Mouse (Mus musculus) activated CD4-positive, CD25-positive, alpha-beta regulatory T cell, adult 4 months (primary cell): ENCODE measurements around the gene Ubp1. TPM values are rescaled to one million over a fixed set of nuclear protein-coding genes. Genes with fewer than 3 reads are reported as not detected.
"Not testable (repeated sequence)": the region's sequence is repeated elsewhere in the genome, so short reads cannot be mapped to it uniquely, and the experiment has no call there.

Experiments used
- ATAC-seq: one replicate; pipeline ENCODE4 v1.8.0; 2017
- polyA plus RNA-seq, 2 experiments: library from polyadenylated mRNA; unstranded; fragments of 100-300 nt; shearing (Covaris generic); gene quantifications; one replicate each; pipeline ENCODE4 v1.2.1; 2017

Gene Ubp1
- polyA plus RNA-seq: 10 to 100 TPM; 28.6 to 34.6 TPM

GRCm38 (mm10) chr9:113930534-113931374 lies at the start of gene Ubp1:
Gene Ubp1, plus strand, starts transcription at chr9:113930934.
- peak; percentile 94 for ATAC-seq

DNA sequence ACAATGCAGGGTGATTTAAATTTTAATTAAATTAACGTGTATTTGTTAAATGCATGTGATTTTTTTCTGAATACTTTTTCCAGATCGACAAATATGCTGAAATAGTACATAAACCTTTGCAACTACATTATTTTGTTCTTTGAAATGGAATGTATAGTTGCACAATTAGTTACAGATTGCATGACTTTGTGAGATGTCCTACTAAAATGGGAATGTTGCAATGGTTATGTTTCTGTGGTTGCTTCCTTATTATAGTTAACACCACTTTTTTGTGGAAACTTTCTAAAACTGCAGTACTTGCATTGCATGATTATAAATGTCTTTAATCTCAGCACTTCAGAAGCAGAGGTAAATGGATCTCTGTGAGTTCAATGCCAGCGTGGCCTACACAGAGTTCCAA lies 35.8 kb upstream of the Ubp1 start:
- no peak for ATAC-seq

DNA sequence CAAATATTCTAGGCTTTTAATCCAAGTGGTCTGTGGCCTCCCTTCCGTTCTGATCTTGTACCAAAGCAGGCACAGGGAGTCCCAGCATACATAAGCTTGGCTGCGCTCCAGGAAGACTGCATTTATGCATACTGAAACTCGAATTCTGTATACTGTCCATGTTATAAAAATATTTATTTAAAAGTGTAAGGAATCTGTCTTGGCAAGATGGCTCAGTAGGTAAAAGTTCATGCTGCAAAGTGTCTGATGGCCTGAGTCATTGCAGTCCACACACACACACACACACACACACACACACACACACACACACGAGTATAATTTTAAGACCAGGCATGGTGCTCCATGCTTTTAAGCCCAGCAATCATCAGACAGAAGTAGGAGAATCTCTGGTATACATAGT lies 27.6 kb upstream of the Ubp1 start:
- ATAC-seq: no peak

DNA sequence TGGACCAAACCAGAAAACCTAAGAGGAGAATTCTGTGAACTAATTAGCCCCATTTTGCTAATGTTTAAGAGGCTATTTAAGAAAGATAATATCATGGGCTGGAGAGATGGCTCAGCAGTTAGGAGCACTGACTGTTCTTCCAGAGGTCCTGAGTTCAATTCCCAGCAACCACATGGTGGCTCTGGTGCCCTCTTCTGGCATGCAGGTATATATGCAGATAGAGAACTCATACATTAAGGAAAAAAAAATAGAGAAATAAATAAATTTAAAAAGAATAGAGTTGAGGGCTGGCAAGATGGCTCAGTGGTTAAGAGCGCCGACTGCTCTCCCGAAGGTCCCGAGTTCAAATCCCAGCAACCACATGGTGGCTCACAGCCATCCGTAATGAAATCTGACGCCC lies 26.4 kb upstream of the Ubp1 start:
- not testable (repeated sequence) for ATAC-seq

DNA sequence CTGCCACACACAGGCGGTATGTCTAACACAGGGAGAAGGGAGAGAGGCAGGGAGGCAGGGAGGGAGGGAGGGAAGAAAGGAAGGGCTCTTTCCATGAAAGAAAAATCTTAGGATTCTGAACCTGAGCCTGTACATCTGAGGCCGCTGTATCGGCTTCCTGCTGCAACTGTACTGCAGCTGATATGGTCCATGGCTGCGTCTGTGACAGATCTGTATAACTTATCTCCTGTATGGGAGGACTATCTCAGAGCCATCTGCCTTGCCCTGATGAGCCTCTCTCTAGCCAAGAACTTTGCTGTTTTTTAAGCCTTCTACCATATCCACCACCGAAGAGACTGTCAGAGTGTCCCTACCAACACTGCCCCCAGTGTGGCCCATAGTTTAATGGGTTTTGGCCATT lies 14.9 kb upstream of the Ubp1 start:
- ATAC-seq: no peak

DNA sequence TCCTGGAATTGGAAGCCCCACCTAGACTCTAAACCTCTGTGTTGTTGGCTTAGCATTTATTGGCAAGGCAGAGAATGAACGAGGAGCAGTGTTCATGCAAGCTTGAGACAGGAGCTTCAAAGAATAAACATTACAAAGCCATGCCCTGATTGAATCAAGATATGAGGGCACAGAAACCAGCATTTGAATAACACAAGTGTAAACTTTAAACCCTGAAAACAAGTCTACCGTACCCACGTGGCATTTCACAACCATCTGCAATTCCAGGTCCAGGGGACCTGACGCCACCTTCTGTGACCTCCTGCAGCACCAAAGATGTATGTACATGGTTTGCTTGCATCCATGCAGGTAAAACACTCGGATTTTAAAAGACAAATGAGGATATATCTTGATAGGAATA lies 8.1 kb upstream of the Ubp1 start:
- no peak for ATAC-seq

GRCm38 (mm10) chr9:113924883-113925282 lies 5.9 kb upstream of the Ubp1 start:
- no peak for ATAC-seq

DNA sequence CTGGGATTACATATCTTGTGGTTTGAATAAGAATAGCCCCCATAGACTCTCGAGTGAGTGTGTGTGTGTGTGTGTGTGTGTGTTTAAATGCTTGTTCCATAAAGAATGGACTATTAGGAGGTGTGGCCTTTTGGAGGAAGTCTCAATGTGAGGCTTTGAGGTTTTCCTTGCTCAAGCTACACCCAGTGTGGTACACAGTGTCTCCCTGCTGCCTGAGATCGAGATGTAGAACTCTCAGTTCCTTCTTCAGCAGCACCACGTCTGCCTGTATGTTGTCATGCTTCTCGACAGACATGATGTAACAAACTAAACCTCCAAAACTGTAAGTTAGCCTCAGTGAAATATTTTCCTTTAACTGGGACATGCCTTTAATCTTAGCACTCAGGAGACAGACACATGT lies 2.1 kb upstream of the Ubp1 start:
- ATAC-seq: no peak

DNA sequence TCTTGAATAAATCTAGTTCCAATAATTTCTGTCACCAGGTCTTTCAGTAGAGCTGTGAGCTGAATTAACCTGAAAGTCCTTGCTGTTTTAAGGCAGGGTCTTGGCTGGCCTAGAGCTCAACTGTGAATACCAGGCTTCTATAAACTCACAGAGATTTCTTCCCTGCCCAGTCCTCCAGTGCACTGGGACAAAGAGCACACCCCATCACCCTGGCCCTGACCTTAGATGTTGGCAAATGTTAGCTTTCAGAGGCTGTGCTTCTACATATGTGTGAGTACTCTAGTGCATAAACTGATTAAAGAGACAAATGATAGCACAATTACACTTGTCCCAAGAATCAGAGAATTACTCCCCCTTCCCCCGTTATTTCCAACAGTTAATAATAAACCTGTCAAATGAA lies 1.1 kb upstream of the Ubp1 start:
- no peak for ATAC-seq

DNA sequence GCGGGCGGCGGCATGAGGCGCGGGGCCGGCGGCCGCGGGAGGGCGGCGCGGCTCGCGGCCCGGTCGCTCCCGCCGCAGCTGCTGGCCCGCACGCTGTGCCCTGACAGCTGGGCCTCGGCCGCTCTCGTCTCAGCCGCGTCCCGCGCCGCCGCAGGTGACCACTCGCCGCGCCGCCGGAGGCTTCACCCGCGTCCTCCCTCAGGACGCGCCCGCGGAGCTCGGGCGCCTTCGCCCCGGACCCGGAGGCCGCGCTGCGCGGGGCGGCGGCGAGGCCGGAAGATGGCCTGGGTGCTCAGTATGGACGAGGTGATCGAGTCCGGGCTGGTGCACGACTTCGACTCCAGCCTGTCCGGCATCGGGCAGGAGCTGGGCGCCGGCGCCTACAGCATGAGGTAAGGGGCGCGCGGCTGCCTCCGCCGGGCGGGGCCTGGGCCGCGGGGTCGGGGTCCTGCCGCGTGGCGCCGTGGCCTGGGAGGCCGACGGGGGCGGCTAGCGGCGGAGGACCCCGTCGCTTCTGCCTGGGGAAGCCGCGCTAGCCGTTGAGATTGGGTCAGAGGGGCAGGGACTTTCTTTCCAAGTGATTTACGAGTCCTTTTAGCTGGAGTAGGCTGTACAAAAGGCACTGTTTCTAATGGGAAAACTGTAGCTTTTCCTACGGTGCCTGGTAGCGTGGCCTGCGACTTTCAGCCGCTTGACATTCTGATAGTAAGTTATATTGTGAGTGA lies 803 bp downstream of the Ubp1 start:
- ATAC-seq: no peak

DNA sequence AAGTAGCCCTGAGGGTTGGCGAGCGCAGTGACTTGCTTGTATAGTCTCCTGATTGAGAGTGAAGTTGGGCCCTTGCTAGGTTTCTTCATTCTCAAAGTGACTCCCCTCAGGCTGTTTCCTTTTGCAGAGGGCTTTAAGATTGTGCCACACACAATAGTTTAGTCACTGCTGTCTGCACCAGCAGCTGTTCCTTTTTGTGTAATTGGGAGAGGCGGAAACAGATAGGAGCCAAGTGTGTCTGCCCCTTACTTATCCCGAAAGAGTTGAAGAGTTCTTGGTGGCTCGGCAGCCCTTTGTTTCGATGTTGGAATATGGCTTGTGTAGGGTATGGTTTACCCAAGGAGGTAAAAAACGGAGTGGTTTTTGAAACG lies 1.4 kb downstream of the Ubp1 start:
- ATAC-seq: no peak

- ATAC-seq: no peak
Measured at GRCm38 (mm10) chr9:113932501-113932900, 1.8 kb downstream of the Ubp1 start.

DNA sequence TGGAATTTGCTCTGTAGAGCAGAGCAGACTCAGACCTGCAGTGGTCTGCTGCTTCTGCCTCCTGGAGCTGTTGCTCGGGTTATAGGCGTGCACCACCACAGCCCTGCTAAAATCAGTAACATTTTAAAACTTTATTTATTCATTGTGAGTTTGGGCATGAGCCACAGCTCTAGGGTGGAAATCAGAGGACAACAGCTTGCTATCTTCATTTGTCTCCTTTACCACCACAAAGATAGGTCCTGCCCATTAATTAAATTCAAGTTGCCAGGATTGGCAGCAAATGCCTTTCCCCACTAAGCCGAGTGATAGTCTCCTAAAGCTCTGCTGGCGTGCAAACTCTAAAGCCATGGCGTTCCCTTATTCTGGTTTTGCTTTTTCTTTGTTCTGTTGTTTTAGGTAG lies 4.9 kb downstream of the Ubp1 start:
- no peak for ATAC-seq

DNA sequence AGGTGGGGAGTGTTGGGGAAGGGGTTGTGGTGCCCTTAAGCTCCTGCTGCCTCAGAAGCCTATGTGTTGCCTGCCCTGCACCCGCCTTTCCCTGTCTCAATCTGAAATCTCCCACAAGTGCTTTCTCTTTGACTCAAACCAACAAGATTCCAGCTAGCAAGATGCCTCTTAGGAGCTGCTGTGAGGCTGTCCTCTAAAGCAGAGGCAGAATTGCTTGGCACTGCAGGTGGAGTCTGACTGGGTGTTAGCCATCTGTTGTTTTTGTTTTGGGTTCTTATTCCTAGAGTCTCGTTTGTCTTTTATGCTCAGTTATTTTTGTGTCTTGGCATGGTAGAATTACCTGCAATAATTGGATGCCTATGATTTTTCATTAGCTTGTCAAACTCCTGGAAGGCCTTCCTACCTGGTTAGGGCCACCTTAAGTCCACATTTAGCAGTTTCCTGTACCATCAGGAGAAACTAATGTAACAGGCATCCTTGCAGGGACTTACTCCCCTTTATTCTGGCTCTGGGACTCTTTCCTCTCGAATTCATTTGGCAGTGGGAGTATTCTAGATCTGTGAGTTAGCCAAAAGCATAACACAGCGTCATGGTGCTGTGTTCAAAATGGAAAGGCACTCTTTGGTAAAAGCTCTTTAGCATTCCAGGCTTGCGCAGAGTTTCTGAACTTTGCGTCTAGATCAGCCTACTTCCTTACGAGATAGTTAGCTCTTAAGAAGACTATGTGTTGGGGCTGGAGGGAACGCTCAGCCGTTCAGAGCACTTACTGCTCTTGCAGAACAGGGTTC lies 8.5 kb downstream of the Ubp1 start:
- ATAC-seq: no peak

- ATAC-seq: no peak
Measured at GRCm38 (mm10) chr9:113941103-113941805, 10.5 kb downstream of the Ubp1 start.

- no peak for ATAC-seq
Measured at GRCm38 (mm10) chr9:113943372-113943771, 12.6 kb downstream of the Ubp1 start.

DNA sequence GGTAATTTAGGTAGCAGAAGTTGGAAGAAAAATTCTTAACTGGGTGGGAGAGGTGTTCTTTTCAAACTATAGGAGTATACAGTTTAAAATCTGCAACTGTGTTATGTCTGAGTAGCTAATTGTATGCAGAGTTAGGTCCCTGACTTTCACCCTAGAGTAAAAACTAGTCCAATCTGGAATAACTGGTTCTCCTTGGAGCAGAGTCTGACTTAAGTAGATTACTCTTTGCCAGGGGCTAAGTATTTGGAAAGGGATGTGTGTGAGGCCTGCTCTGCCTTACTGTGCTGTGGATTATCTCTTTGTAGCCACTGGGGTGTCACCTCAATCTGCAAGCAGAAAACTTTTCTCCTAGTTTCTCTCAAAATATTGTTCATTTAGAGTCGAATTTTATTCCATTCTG lies 16.5 kb downstream of the Ubp1 start:
- ATAC-seq: no peak

GRCm38 (mm10) chr9:113957777-113958176 lies 27.0 kb downstream of the Ubp1 start:
- ATAC-seq: no peak

GRCm38 (mm10) chr9:113963718-113964117 lies 33.0 kb downstream of the Ubp1 start:
- ATAC-seq: no peak

- ATAC-seq: no peak
Measured at GRCm38 (mm10) chr9:113964415-113964814, 33.7 kb downstream of the Ubp1 start.

DNA sequence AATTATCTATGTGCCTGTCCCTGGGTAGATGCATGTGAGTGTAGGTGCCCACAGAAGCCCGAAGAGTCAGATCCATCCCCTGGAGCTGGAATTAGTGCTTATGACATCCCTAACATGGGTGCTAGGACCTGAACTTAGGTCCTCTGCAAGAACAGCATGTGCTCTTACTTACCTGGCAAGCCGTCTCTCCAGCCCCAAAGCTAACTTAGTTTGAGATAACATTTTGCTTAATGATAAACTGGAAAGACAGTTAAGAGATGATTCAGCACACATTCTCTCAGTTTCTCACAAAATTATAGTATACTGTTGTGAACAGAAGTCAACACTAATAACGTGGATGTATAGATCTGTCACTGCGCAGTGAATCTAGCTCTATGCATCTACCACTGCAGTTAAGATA lies 36.1 kb downstream of the Ubp1 start:
- ATAC-seq: no peak

GRCm38 (mm10) chr9:113968967-113969366 lies 38.2 kb downstream of the Ubp1 start:
- ATAC-seq: no peak

DNA sequence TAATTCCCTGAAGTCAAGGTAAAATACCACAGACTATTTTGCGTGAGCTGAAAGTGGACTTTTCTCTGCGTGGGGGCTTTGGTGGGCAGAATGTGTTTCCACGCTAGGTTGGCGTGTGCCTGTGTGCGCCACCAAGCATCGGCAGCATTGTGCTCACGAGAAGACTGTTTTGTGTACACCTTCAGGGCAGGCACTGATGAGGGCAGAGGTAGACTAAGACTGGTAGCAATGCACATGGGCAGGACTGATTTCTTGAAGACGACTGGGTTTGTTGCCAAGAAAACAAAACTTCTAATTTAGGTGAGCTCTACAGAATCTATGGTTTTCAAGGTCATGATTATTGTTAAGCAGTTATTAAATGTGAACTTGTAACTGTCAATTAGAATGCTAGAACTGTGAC lies 38.7 kb downstream of the Ubp1 start:
- ATAC-seq: no peak
